Mouse (Mus musculus): ENCODE results near the gene Mmp23. TPM values are rescaled to one million over a fixed set of nuclear protein-coding genes. Genes with fewer than 3 reads are reported as not detected.
A peak's percentile ranks its signal among the peaks of the same experiment; 100 is the strongest.

Gene Mmp23
- polyA plus RNA-seq, 1 experiment = not detected

- Histone ChIP-seq H3K36me3 (ENCODE audit: control insufficient read depth) (peaks cover 52% of the 10 kb centered on the region), H3K27me3 (ENCODE audit: control insufficient read depth) (no peaks in the 10 kb centered on the region), H3K4me1 (ENCODE audit: control insufficient read depth) (peaks cover 52% of the 10 kb centered on the region), H3K9me3 (ENCODE audit: control insufficient read depth, low read length) (no peaks in the 10 kb centered on the region), H3K4me3 (replicated peaks) (no peak overlapping the region)
- TF ChIP-seq TAL1 (IDR thresholded peaks at IDR 0.05; ENCODE audit: low read length) (no peak), GATA1 (IDR thresholded peaks at IDR 0.05; ENCODE audit: low read length) (no peak)
Measured at GRCm38 (mm10) chr4:155603801-155604200, 49.4 kb downstream of the Mmp23 start.

- H3K4me3 ChIP-seq (replicated peaks) = peak overlapping the region; percentile 97
- TF ChIP-seq GATA1 (IDR thresholded peaks at IDR 0.05; ENCODE audit: low read length) (no peak), TAL1 (IDR thresholded peaks at IDR 0.05; ENCODE audit: low read length) (peak; percentile 36; the same call in 1 of the 3 replicates)
- H3K36me3 ChIP-seq (ENCODE audit: control insufficient read depth) = peaks cover 42% of the 10 kb centered on the region
- peaks cover 62% of the 10 kb centered on the region for H3K4me1 ChIP-seq (ENCODE audit: control insufficient read depth)
- no peaks in the 10 kb centered on the region for H3K27me3 ChIP-seq (ENCODE audit: control insufficient read depth)
- no peaks in the 10 kb centered on the region for H3K9me3 ChIP-seq (ENCODE audit: control insufficient read depth, low read length)
Measured at GRCm38 (mm10) chr4:155602753-155603152, 50.4 kb downstream of the Mmp23 start.

DNA sequence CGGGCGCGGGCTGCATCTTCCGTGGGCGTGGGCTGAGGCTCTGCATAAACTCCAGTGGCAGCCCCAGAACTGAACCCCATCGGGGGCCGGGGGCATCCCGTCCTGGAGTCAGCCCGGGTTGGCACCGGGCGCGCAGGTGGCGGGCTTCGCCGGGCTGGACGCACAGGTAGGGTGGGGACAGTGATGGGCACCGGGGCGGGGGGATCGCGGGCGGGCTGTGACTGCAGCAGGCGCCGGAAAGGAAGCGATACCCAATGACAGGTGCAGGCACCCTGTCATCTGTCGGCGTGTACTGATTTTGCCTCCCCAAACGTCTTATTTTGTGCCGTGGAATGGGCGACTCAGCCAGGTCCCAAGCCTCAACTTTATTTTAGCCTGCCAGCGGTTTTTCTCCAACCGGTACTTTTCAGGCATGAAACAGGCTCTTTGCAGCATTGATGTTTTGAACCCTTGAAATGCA lies 51.2 kb downstream of the Mmp23 start:
- H3K4me1 ChIP-seq (ENCODE audit: control insufficient read depth) = peaks cover 67% of the 10 kb centered on the region

DNA sequence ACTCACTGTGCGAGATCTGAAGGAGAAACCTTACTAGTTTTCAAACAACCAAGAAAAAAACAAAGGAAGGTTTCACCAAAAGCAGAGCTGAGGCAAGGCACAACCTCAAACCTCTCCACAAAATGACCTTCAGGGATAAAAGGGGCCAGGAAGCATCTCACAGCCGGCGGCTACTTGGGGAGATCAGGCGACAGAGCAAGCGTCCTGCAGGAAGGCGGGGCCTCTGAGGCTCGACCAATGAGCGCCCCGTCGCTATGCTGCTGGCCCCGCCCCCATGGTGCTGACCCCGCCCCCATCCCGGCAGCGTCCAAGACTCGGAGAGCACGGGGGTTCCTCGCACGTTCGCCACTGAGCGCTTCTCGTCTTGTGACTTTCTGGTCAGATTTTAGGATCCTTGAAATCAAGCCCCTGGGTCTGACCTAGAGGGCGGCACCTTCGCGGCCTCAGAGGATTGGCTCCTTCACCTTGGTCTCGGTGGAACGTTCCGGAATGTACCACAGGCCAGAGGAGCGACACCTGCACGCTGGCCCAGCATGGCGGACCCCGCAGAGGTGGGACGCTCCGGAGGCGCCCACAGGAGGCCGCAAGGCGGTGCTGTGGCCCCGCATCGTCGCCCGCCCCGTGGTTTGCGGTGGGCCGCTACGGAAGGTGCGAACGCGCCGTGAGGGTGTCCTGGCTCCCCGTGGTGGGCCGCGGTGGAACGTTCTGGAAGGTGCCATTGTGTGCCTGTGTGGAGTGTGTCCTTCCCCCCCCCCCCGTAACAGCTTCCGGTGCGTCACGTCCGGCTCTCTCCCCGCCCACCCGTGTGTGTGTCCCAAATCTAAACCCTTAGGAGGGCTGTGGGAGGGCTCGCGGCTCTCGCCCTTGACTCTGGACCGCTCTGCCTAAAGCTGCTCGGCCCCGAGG lies 51.8 kb downstream of the Mmp23 start, which contains the start of gene Slc35e2:
Gene Slc35e2 (plus strand): TSS at position 326 of the 906 bp plus-strand sequence.
- TF ChIP-seq TAL1 (IDR thresholded peaks at IDR 0.05; ENCODE audit: low read length) (no peak), GATA1 (IDR thresholded peaks at IDR 0.05; ENCODE audit: low read length) (no peak)
- Histone ChIP-seq H3K36me3 (ENCODE audit: control insufficient read depth) (peaks cover 32% of the 10 kb centered on the region), H3K4me3 (replicated peaks) (peak within 1 kb of the TSS; percentile 97), H3K9me3 (ENCODE audit: control insufficient read depth, low read length) (no peaks in the 10 kb centered on the region), H3K27me3 (ENCODE audit: control insufficient read depth) (no peaks in the 10 kb centered on the region), H3K4me1 (ENCODE audit: control insufficient read depth) (peaks cover 74% of the 10 kb centered on the region)

More for the DNA sequence above, 51.2 kb downstream of the Mmp23 start:
- Histone ChIP-seq H3K27me3 (ENCODE audit: control insufficient read depth) (no peaks in the 10 kb centered on the region), H3K4me3 (replicated peaks) (peak overlapping the region; percentile 97), H3K9me3 (ENCODE audit: control insufficient read depth, low read length) (no peaks in the 10 kb centered on the region), H3K36me3 (ENCODE audit: control insufficient read depth) (peaks cover 36% of the 10 kb centered on the region)
- TF ChIP-seq GATA1 (IDR thresholded peaks at IDR 0.05; ENCODE audit: low read length) (no peak), TAL1 (IDR thresholded peaks at IDR 0.05; ENCODE audit: low read length) (no peak)

Other genes starting within 250 kb of the Mmp23 start
- not detected in 2 replicates for gene Cfap74, start 244.2 kb downstream of the Mmp23 start, polyA plus RNA-seq (2012)
- not detected in 2 replicates for gene Tmem52, start 184.3 kb downstream of the Mmp23 start, polyA plus RNA-seq (2012)
- 2.4 and 2.9 TPM in 2 replicates for gene Gnb1, start 162.0 kb downstream of the Mmp23 start, polyA plus RNA-seq (2012)
- gene Nadk, start 91.0 kb downstream of the Mmp23 start, polyA plus RNA-seq (2012) = 1.0 and 1.9 TPM in 2 replicates
- 0.09 and 0.12 TPM in 2 replicates for gene Slc35e2, start 52.0 kb downstream of the Mmp23 start, polyA plus RNA-seq (2012)
- gene Cdk11b, start 28.5 kb downstream of the Mmp23 start, polyA plus RNA-seq (2012) = 5.0 and 6.4 TPM in 2 replicates
- gene Gm10563, start 8.0 kb downstream of the Mmp23 start, polyA plus RNA-seq (2012) = not detected in 2 replicates
- 0.69 and 0.71 TPM in 2 replicates for gene Mib2, start 15.8 kb upstream of the Mmp23 start, polyA plus RNA-seq (2012)
- 0.02 TPM in 1 of 2 replicates, not detected in the other for gene Fndc10, start 41.0 kb upstream of the Mmp23 start, polyA plus RNA-seq (2012)
- 0.83 and 1.1 TPM in 2 replicates for gene Ssu72, start 51.4 kb upstream of the Mmp23 start, polyA plus RNA-seq (2012)
- gene Tmem240, start 81.4 kb upstream of the Mmp23 start, polyA plus RNA-seq (2012) = 0.01 and 0.06 TPM in 2 replicates
- gene Atad3a, start 107.7 kb upstream of the Mmp23 start, polyA plus RNA-seq (2012) = 1.0 and 1.1 TPM in 2 replicates
- gene Vwa1, start 121.3 kb upstream of the Mmp23 start, polyA plus RNA-seq (2012) = 0.01 TPM in 1 of 2 replicates, not detected in the other
- not detected in 2 replicates for gene Tmem88b, start 132.5 kb upstream of the Mmp23 start, polyA plus RNA-seq (2012)
- 0.10 TPM in 1 of 2 replicates, not detected in the other for gene Ankrd65, start 137.1 kb upstream of the Mmp23 start, polyA plus RNA-seq (2012)
- gene Mrpl20, start 149.5 kb upstream of the Mmp23 start, polyA plus RNA-seq (2012) = 1.9 and 2.3 TPM in 2 replicates
- 4.7 and 4.8 TPM in 2 replicates for gene Ccnl2, start 159.1 kb upstream of the Mmp23 start, polyA plus RNA-seq (2012)
- gene Aurkaip1, start 177.9 kb upstream of the Mmp23 start, polyA plus RNA-seq (2012) = 28.2 and 40.5 TPM in 2 replicates
- gene Mxra8, start 186.3 kb upstream of the Mmp23 start, polyA plus RNA-seq (2012) = 0.11 TPM in 1 of 2 replicates, not detected in the other
- gene Dvl1, start 194.0 kb upstream of the Mmp23 start, polyA plus RNA-seq (2012) = 8.1 and 8.2 TPM in 2 replicates
- not detected in 2 replicates for gene Tas1r3, start 210.0 kb upstream of the Mmp23 start, polyA plus RNA-seq (2012)
- 0.17 and 0.55 TPM in 2 replicates for gene Cptp, start 216.1 kb upstream of the Mmp23 start, polyA plus RNA-seq (2012)
- 0.94 and 1.8 TPM in 2 replicates for gene Ints11, start 216.2 kb upstream of the Mmp23 start, polyA plus RNA-seq (2012)
- gene Pusl1, start 238.4 kb upstream of the Mmp23 start, polyA plus RNA-seq (2012) = 2.1 and 3.5 TPM in 2 replicates
- 3.8 and 4.1 TPM in 2 replicates for gene Acap3, start 238.4 kb upstream of the Mmp23 start, polyA plus RNA-seq (2012)

Data from erythroblast, embryonic 14.5 days (primary cell).